Mouse (Mus musculus) forebrain, embryonic 11.5 days (tissue): Measurements from ENCODE around the gene Tuba1a. TPM values are rescaled to one million over a fixed set of nuclear protein-coding genes. Genes with fewer than 3 reads are reported as not detected.

Experiments
- ATAC-seq: fragments of 200-750 bp; cut with Nextera tagmentation; replicated peaks from 2 replicates; pipeline ENCODE4 v1.8.0; 2017; ENCODE audit warnings: moderate TSS enrichment; ENCODE audit not compliant: low FRiP score
- DNase-seq: peaks from one replicate; pipeline ENCODE4 v3.0.0-alpha.2; 2017; ENCODE audit warnings: low spot score
- H3K27ac ChIP-seq: fragments of 300-500 bp; sonication (generic); 2 replicates; pipeline ENCODE4 v1.5.1; 2014; ENCODE audit warnings: low read depth, low read length
- H3K27me3 ChIP-seq: fragments of 300-500 bp; sonication (generic); 2 replicates; pipeline ENCODE4 v1.6.1; 2014; ENCODE audit warnings: mild to moderate bottlenecking, low read length, mixed read lengths; ENCODE audit not compliant: control insufficient read depth, insufficient read depth
- H3K36me3 ChIP-seq: fragments of 300-500 bp; sonication (generic); 2 replicates; pipeline ENCODE4 v1.6.1; 2014; ENCODE audit warnings: mild to moderate bottlenecking, low read length, moderate library complexity, mixed read lengths; ENCODE audit not compliant: control insufficient read depth, insufficient read depth
- H3K4me1 ChIP-seq: fragments of 300-500 bp; sonication (generic); replicated peaks from 2 replicates; pipeline ENCODE4 v1.6.1; 2014; ENCODE audit warnings: low read length, mixed read lengths; ENCODE audit not compliant: control insufficient read depth, insufficient read depth
- H3K4me2 ChIP-seq: fragments of 300-500 bp; sonication (generic); 2 replicates; pipeline ENCODE4 v1.6.1; 2014; ENCODE audit warnings: low read depth, mild to moderate bottlenecking, low read length, moderate library complexity, mixed read lengths; ENCODE audit not compliant: severe bottlenecking
- H3K4me3 ChIP-seq: fragments of 300-500 bp; sonication (generic); 2 replicates; pipeline ENCODE4 v1.5.1; 2014; ENCODE audit warnings: low read depth, low read length
- H3K9ac ChIP-seq: fragments of 300-500 bp; sonication (generic); 2 replicates; pipeline ENCODE4 v1.6.1; 2014; ENCODE audit warnings: low read length
- H3K9me3 ChIP-seq: fragments of 300-500 bp; sonication (generic); 2 replicates; pipeline ENCODE4 v1.6.1; 2016; ENCODE audit warnings: low read length, mixed read lengths; ENCODE audit not compliant: control insufficient read depth
- WGBS: fragments of 180-500 bp; shearing (Covaris S2); extraction: QIAGEN DNeasy Blood & Tissue Kit; methylation state at CpG from one replicate; pipeline ENCODE4 v1.1.7; 2014; 5-methylcytosine and 5-hydroxymethylcytosine counted together
- polyA plus RNA-seq: library from polyadenylated mRNA; unstranded; fragments of >200 nt; fragmentation: Nextera tagmentation; extraction: Ambion mirVana; gene quantifications from 2 replicates; pipeline ENCODE4 v1.2.1, GENCODE M21; 2014

The Tuba1a gene
- polyA plus RNA-seq, 1 experiment from 2014 or later, result 5,083 TPM

DNA sequence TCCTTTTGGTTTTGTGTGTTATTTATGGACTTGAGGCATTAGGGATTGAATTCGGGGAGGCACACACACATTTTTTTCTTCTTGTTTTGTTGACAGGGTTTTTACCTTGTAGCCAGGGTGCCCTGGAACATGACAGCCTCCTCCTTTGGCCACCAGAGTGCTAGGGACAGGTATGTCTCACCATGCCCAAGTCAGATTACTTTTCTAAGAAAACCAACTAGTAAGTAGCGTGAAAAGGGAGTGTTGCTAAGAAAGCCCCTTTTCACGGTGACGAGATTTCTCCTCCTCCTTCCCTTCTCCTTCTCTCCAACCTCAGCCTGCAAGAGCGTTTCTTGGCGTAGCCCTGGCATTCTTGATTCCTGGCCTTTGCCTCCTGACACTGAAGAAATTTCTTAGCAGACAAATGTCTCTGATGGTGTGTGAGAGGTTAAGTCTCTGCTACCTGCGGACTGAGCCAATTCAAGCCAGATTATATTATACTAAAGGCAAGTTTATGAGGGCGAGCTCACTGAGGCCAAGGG lies 34.2 kb upstream of the Tuba1a start:
- H3K27me3 ChIP-seq, result no peaks in the 10 kb centered on the region
- no peaks in the 10 kb centered on the region for H3K36me3 ChIP-seq
- 26% methylated on average over 8 of the region's 8 CpGs for WGBS
- H3K9me3 ChIP-seq, result no peaks in the 10 kb centered on the region
- peaks cover 66% of the 10 kb centered on the region for H3K4me1 ChIP-seq
- H3K4me2 ChIP-seq, result peak overlapping the region; percentile 29; the same call in 1 of the 2 replicates
- ATAC-seq (no peak), DNase-seq (no peak)
- no peak overlapping the region for H3K4me3 ChIP-seq
- H3K27ac ChIP-seq, result peak overlapping the region; percentile 75
- peak overlapping the region; percentile 44 for H3K9ac ChIP-seq

GRCm38 (mm10) chr15:98987077-98987630 lies 33.7 kb upstream of the Tuba1a start:
- Histone ChIP-seq H3K9me3 (no peaks in the 10 kb centered on the region), H3K36me3 (no peaks in the 10 kb centered on the region), H3K27me3 (no peaks in the 10 kb centered on the region), H3K27ac (peak overlapping the region; percentile 75), H3K4me2 (peak overlapping the region; percentile 29; the same call in 1 of the 2 replicates), H3K4me1 (peaks cover 63% of the 10 kb centered on the region), H3K9ac (peak overlapping the region; percentile 44), H3K4me3 (no peak overlapping the region; the same call in 1 of the 2 replicates)
- WGBS, result 5% methylated on average over 7 of the region's 7 CpGs
- ATAC-seq (peak; percentile 37; the same call in 1 of the 2 replicates), DNase-seq (peak; percentile 63)

DNA sequence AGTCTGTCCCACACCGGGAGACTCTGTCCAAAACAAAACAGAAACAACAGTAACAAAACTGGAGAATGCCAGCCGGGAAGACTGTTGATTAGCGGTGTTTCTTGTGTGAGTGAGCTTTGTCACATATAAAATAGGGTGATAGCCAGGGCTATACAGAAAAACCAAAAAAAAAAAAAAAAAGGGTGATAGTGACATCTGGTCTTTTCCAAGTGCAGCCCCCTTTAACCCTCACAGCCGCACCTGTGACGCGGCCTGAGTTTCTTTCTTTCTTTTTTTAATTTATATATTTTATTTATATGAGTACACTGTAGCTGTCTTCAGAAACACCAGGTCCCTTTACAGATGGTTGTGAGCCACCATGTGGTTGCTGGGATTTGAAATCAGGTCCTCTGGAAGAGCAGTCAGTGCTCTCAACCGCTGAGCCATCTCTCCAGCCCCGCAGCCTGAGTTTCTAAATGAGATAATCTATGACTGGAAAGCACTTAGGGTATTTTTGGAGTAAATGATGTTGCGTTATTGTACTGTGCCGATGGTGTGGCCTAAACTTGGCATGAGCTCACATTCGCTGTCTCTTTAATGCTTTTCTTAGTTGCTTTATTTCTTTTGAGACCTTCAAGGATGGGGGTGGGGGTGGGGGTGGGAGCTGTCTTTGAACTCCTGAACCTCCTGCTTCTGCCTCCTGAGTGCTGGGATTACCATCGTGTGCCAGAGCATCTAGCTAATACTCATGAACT lies 32.6 kb upstream of the Tuba1a start:
- Histone ChIP-seq H3K36me3 (no peaks in the 10 kb centered on the region), H3K4me3 (peak overlapping the region; percentile 26), H3K27ac (peak overlapping the region; percentile 75), H3K4me2 (peak overlapping the region; percentile 51), H3K9me3 (no peaks in the 10 kb centered on the region), H3K27me3 (no peaks in the 10 kb centered on the region), H3K9ac (peak overlapping the region; percentile 75), H3K4me1 (peaks cover 55% of the 10 kb centered on the region)
- DNase-seq (peak; percentile 55), ATAC-seq (no peak)
- 21% methylated on average over 12 of the region's 12 CpGs for WGBS

DNA sequence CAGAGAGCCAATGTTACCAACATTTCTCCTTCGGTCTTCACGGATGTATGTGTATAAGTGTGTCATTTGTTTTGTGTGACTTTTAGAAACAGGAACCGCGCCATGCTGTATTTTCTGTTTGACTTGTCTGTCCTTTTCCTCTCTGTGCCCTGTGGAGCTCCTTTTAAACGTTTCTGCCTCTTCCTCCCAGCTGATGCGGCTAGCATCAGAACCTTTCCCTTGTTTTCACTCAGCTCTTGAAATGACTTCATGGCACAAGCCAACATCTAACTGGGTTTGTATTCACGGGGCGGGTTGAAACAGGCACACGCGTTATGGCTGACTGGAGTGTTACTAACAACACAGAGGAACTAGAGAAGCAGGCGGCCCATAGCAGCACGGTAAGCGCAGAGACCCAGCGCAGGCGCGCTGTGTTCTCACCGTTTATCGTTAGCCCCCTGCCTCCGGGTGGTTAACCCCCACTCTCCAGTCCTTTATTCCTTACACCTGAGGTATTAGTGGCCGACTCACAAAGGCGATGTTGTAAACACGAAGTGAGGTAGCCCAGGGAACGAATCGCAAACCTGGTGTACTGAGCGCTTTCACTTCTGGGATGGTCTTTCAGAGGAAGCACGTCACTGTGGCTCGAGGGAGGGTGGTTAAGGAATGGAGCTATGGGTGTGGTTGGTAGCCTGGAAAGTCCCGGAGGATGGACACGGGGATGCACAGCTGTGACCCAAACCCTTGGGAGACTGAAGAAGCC lies 31.9 kb upstream of the Tuba1a start:
- H3K4me2 ChIP-seq, result peak overlapping the region; percentile 51
- H3K9me3 ChIP-seq, result no peaks in the 10 kb centered on the region
- peak overlapping the region; percentile 75 for H3K9ac ChIP-seq
- peaks cover 48% of the 10 kb centered on the region for H3K4me1 ChIP-seq
- no peaks in the 10 kb centered on the region for H3K27me3 ChIP-seq
- H3K36me3 ChIP-seq, result no peaks in the 10 kb centered on the region
- ATAC-seq (peak; percentile 53), DNase-seq (peak; percentile 76)
- 5% methylated on average over 29 of the region's 29 CpGs for WGBS
- peak overlapping the region; percentile 75 for H3K27ac ChIP-seq
- peak overlapping the region; percentile 26 for H3K4me3 ChIP-seq

DNA sequence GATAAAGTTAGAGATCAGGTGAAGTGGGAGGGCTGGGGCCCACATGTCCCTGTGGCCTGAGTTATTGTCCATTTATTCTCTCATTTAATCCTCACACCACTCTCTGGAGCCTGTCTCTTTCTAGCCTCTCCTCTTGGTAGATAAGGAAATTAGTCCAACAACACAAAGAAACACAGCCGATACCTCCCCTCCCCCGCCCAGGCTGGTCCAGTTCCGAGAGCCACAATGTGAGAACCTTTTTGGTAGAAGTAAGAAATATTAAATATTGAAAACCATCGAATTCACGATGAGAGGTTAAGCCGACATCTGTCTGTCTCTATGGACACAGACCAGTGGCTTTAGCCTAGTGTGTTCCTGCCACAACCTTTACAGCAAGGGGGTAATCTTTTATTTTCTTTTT lies 31.2 kb upstream of the Tuba1a start:
- H3K9me3 ChIP-seq, result no peaks in the 10 kb centered on the region
- peaks cover 41% of the 10 kb centered on the region for H3K4me1 ChIP-seq
- peak; percentile 52 for DNase-seq
- peak overlapping the region; percentile 13; the same call in 1 of the 2 replicates for H3K4me3 ChIP-seq
- H3K36me3 ChIP-seq, result no peaks in the 10 kb centered on the region
- no peaks in the 10 kb centered on the region for H3K27me3 ChIP-seq
- 37% methylated on average over 6 of the region's 6 CpGs for WGBS
- peak overlapping the region; percentile 73; the same call in 1 of the 2 replicates for H3K27ac ChIP-seq
- H3K4me2 ChIP-seq, result peak overlapping the region; percentile 51; the same call in 1 of the 2 replicates
- H3K9ac ChIP-seq, result peak overlapping the region; percentile 43; the same call in 1 of the 2 replicates
- ATAC-seq, result no peak

GRCm38 (mm10) chr15:98983431-98984081 lies 30.1 kb upstream of the Tuba1a start:
- H3K4me1 ChIP-seq, result peaks cover 37% of the 10 kb centered on the region
- H3K36me3 ChIP-seq, result no peaks in the 10 kb centered on the region
- H3K9ac ChIP-seq, result peak overlapping the region; percentile 55
- peak overlapping the region; percentile 9 for H3K4me3 ChIP-seq
- DNase-seq (peak; percentile 74), ATAC-seq (peak; percentile 45)
- 23% methylated on average over 16 of the region's 16 CpGs for WGBS
- H3K27ac ChIP-seq, result peak overlapping the region; percentile 80
- H3K4me2 ChIP-seq, result peak overlapping the region; percentile 24; the same call in 1 of the 2 replicates
- H3K27me3 ChIP-seq, result no peaks in the 10 kb centered on the region
- no peaks in the 10 kb centered on the region for H3K9me3 ChIP-seq

- H3K27ac ChIP-seq, result no peak overlapping the region
- H3K9ac ChIP-seq, result no peak overlapping the region
- no peak overlapping the region for H3K4me2 ChIP-seq
- WGBS, result 81% methylated on average over 6 of the region's 6 CpGs
- H3K27me3 ChIP-seq, result no peaks in the 10 kb centered on the region
- H3K4me3 ChIP-seq, result no peak overlapping the region
- ATAC-seq, result no peak
- peaks cover 37% of the 10 kb centered on the region for H3K4me1 ChIP-seq
- H3K36me3 ChIP-seq, result no peaks in the 10 kb centered on the region
- H3K9me3 ChIP-seq, result no peaks in the 10 kb centered on the region
- no peak for DNase-seq
These were observed 28.6 kb upstream of the Tuba1a start for GRCm38 (mm10) chr15:98982100-98982499.
